ENCODE assay signal across 9 mouse cellular contexts in genomic region chr11:116104006-116104646, GRCm38 (mm10). TPM values are rescaled to one million over a fixed set of nuclear protein-coding genes. Genes with fewer than 3 reads are reported as not detected.
DNase-seq lines count a peak whose midpoint lies in the region; ATAC-seq and TF ChIP-seq lines count a peak whose summit lies in the region.
"Had no signal": no experiment of that assay in that cellular context is flagged by ENCODE, and none has a peak within 500 bp of the region (broad histone marks: within the 10 kb centered on the region; RNA-seq: fewer than 3 reads in every experiment).

No protein-coding gene starts in this region.

- no peaks in the 10 kb centered on the region for H3K36me3 ChIP-seq in ES-Bruce4 (ENCODE audit: control insufficient read depth, insufficient read depth, low read length, poor library complexity, severe bottlenecking)
- no peaks in the 10 kb centered on the region for H3K36me3 ChIP-seq in intestine, embryonic 15.5 days
- H3K36me3 ChIP-seq in liver, embryonic 16.5 days (ENCODE audit: control insufficient read depth, insufficient read depth), result no peaks in the 10 kb centered on the region
- no peaks in the 10 kb centered on the region; the same call in 1 of the 2 replicates for H3K36me3 ChIP-seq in stomach, embryonic 15.5 days

- DNase-seq in adrenal gland, adult 8-10 months, result peak; percentile 76
- peak; percentile 87 for DNase-seq in gastrocnemius, postnatal 25 days
- DNase-seq in B cell, adult 2 months, result no peak

- ATAC-seq in intestine, embryonic 15.5 days, result peak; percentile 60
- ATAC-seq in liver, embryonic 16.5 days (ENCODE audit: low read depth), result peak; percentile 69
- ATAC-seq in stomach, embryonic 15.5 days (ENCODE audit: insufficient read depth, low FRiP score, low read depth), result peak; percentile 78
- ATAC-seq in monocyte, adult 5-6 weeks (replicated peaks; ENCODE audit: insufficient number of reproducible peaks, low FRiP score, low TSS enrichment, poor library complexity, severe bottlenecking), result no peak

- 41% methylated on average over 14 of the region's 14 CpGs for WGBS in intestine, embryonic 15.5 days
- WGBS in liver, embryonic 16.5 days (ENCODE audit: insufficient replicate concordance), result 29% methylated on average over 14 of the region's 14 CpGs
- WGBS in stomach, embryonic 15.5 days, result 31% methylated on average over 14 of the region's 14 CpGs

- TF ChIP-seq CTCF in ES-Bruce4 (IDR thresholded peaks at IDR 0.05; ENCODE audit: low read depth, low read length), result no peak

- no peak overlapping the region for H3K9ac ChIP-seq in ES-Bruce4 (ENCODE audit: low read depth, poor library complexity, severe bottlenecking)
- H3K9ac ChIP-seq in intestine, embryonic 15.5 days, result 0 out of 2 replicates have a peak overlapping the region, but pooled peaks have one; percentile 23
- H3K9ac ChIP-seq in liver, embryonic 16.5 days (ENCODE audit: low read depth, low read length), result no peak overlapping the region
- no peak overlapping the region for H3K9ac ChIP-seq in stomach, embryonic 15.5 days

- peak; percentile 82 for TF ChIP-seq EP300 in ES-Bruce4 (IDR thresholded peaks at IDR 0.05; ENCODE audit: insufficient read depth, low read depth, low read length)

- H3K9me3 ChIP-seq in ES-Bruce4 (replicated peaks; ENCODE audit: control insufficient read depth, insufficient read depth, low read length, poor library complexity, severe bottlenecking), result no peaks in the 10 kb centered on the region
- H3K9me3 ChIP-seq in intestine, embryonic 15.5 days, result no peaks in the 10 kb centered on the region
- no peaks in the 10 kb centered on the region for H3K9me3 ChIP-seq in liver, embryonic 16.5 days (replicated peaks; ENCODE audit: control insufficient read depth, low read length)
- H3K9me3 ChIP-seq in stomach, embryonic 15.5 days, result no peaks in the 10 kb centered on the region

- no peak overlapping the region for H3K4me3 ChIP-seq in ES-Bruce4 (ENCODE audit: low read depth, low read length)
- H3K4me3 ChIP-seq in intestine, embryonic 15.5 days (replicated peaks), result no peak overlapping the region
- no peak overlapping the region for H3K4me3 ChIP-seq in liver, embryonic 16.5 days (ENCODE audit: low read depth, low read length)
- H3K4me3 ChIP-seq in stomach, embryonic 15.5 days (replicated peaks), result no peak overlapping the region
- H3K4me3 ChIP-seq: erythroblast, embryonic 14.5 days had no signal

- no peak for TF ChIP-seq POLR2A in ES-Bruce4 (IDR thresholded peaks at IDR 0.05; ENCODE audit: insufficient read depth, low read length)

- peak overlapping the region; percentile 29 for H3K27ac ChIP-seq in ES-Bruce4 (ENCODE audit: insufficient read depth, low read length)
- H3K27ac ChIP-seq in intestine, embryonic 15.5 days, result peak overlapping the region; percentile 66
- H3K27ac ChIP-seq in liver, embryonic 16.5 days (ENCODE audit: low read length), result peak overlapping the region; percentile 71
- H3K27ac ChIP-seq in stomach, embryonic 15.5 days, result peak overlapping the region; percentile 95

- H3K27me3 ChIP-seq in ES-Bruce4 (ENCODE audit: control insufficient read depth, insufficient read depth, low read length, poor library complexity, severe bottlenecking), result 0 out of 2 replicates have a peak, but pooled peaks cover 2% of the 10 kb centered on the region
- peaks cover 22% of the 10 kb centered on the region for H3K27me3 ChIP-seq in intestine, embryonic 15.5 days (replicated peaks)
- peaks cover 21% of the 10 kb centered on the region for H3K27me3 ChIP-seq in liver, embryonic 16.5 days (ENCODE audit: control insufficient read depth, insufficient read depth, low read depth, low read length)
- H3K27me3 ChIP-seq in stomach, embryonic 15.5 days (replicated peaks), result peaks cover 18% of the 10 kb centered on the region

- 0 out of 2 replicates have a peak overlapping the region, but pooled peaks have one; percentile 27 for H3K4me2 ChIP-seq in intestine, embryonic 15.5 days (replicated peaks)
- no peak overlapping the region for H3K4me2 ChIP-seq in liver, embryonic 16.5 days (ENCODE audit: low read depth, low read length)
- peak overlapping the region; percentile 33 for H3K4me2 ChIP-seq in stomach, embryonic 15.5 days

- H3K4me1 ChIP-seq in ES-Bruce4 (ENCODE audit: control insufficient read depth, insufficient read depth, low read length), result peaks cover 16% of the 10 kb centered on the region
- H3K4me1 ChIP-seq in intestine, embryonic 15.5 days (replicated peaks), result peaks cover 85% of the 10 kb centered on the region
- peaks cover 71% of the 10 kb centered on the region for H3K4me1 ChIP-seq in liver, embryonic 16.5 days (ENCODE audit: control insufficient read depth, low read depth, low read length)
- H3K4me1 ChIP-seq in stomach, embryonic 15.5 days, result peaks cover 87% of the 10 kb centered on the region

RNA-seq across cellular contexts. Expression of gene Wbp2, which starts 17.3 kb away (rescaled TPM):
- 179 and 198 TPM in 2 replicates for polyA plus RNA-seq in ES-Bruce4 (2011; ENCODE audit: insufficient read depth, insufficient read length, low read depth, missing spikeins)
- total RNA-seq in adrenal gland, adult 8-10 months (2022), result 100 to 1,000 TPM; 194 to 199 (median 196) TPM
- 10 to 100 TPM; 58.1 to 64.4 TPM for total RNA-seq in gastrocnemius, postnatal 25 days (2021)
- 93.5 and 98.1 TPM in 2 replicates for polyA plus RNA-seq in intestine, embryonic 15.5 days (2015; fragmentation: Nextera tagmentation; extraction: Ambion mirVana)
- polyA plus RNA-seq in liver, embryonic 16.5 days (2015; fragmentation: Nextera tagmentation; extraction: Ambion mirVana), result 85.2 and 110 TPM in 2 replicates
- 70.4 and 77.6 TPM in 2 replicates for polyA plus RNA-seq in stomach, embryonic 15.5 days (2015; fragmentation: Nextera tagmentation; extraction: Ambion mirVana)
- 59.0 to 73.8 TPM (median 62.7 TPM) in 3 replicates for total RNA-seq in monocyte, adult 5-6 weeks (2017)

RNA-seq across cellular contexts. Expression of gene Trim47, which starts 22.9 kb away (rescaled TPM):
- 3.9 and 7.1 TPM in 2 replicates for polyA plus RNA-seq in ES-Bruce4 (2011; ENCODE audit: insufficient read depth, insufficient read length, low read depth, missing spikeins)
- total RNA-seq in adrenal gland, adult 8-10 months (2022), result 10 to 100 TPM; 11.1 to 20.4 (median 16.4) TPM
- total RNA-seq in gastrocnemius, postnatal 25 days (2021), result 10 to 100 TPM in 1 of 2 experiments, 1 to 10 TPM in 1; 7.9 to 14.5 TPM
- 18.0 and 20.9 TPM in 2 replicates for polyA plus RNA-seq in intestine, embryonic 15.5 days (2015; fragmentation: Nextera tagmentation; extraction: Ambion mirVana)
- polyA plus RNA-seq in liver, embryonic 16.5 days (2015; fragmentation: Nextera tagmentation; extraction: Ambion mirVana), result 5.1 and 6.2 TPM in 2 replicates
- 27.6 and 30.9 TPM in 2 replicates for polyA plus RNA-seq in stomach, embryonic 15.5 days (2015; fragmentation: Nextera tagmentation; extraction: Ambion mirVana)
- total RNA-seq in monocyte, adult 5-6 weeks (2017), result not detected in 3 replicates

RNA-seq across cellular contexts. Expression of gene Unc13d, which starts 26.4 kb away (rescaled TPM):
- polyA plus RNA-seq in ES-Bruce4 (2011; ENCODE audit: insufficient read depth, insufficient read length, low read depth, missing spikeins), result 4.7 and 5.7 TPM in 2 replicates
- total RNA-seq in adrenal gland, adult 8-10 months (2022), result 1 to 10 TPM in 3 of 4 experiments, under 1 TPM in 1; 0.75 to 1.6 (median 1.4) TPM
- total RNA-seq in gastrocnemius, postnatal 25 days (2021), result under 1 TPM; 0.16 to 0.38 TPM
- 4.2 and 5.2 TPM in 2 replicates for polyA plus RNA-seq in intestine, embryonic 15.5 days (2015; fragmentation: Nextera tagmentation; extraction: Ambion mirVana)
- 17.8 and 20.4 TPM in 2 replicates for polyA plus RNA-seq in liver, embryonic 16.5 days (2015; fragmentation: Nextera tagmentation; extraction: Ambion mirVana)
- 6.5 and 8.0 TPM in 2 replicates for polyA plus RNA-seq in stomach, embryonic 15.5 days (2015; fragmentation: Nextera tagmentation; extraction: Ambion mirVana)
- 27.7 to 53.1 TPM (median 29.1 TPM) in 3 replicates for total RNA-seq in monocyte, adult 5-6 weeks (2017)

RNA-seq across cellular contexts. Expression of gene Trim65, which starts 26.8 kb away (rescaled TPM):
- polyA plus RNA-seq in ES-Bruce4 (2011; ENCODE audit: insufficient read depth, insufficient read length, low read depth, missing spikeins), result 0.78 and 1.2 TPM in 2 replicates
- 10 to 100 TPM in 3 of 4 experiments, 1 to 10 TPM in 1; 9.6 to 13.7 (median 13.1) TPM for total RNA-seq in adrenal gland, adult 8-10 months (2022)
- total RNA-seq in gastrocnemius, postnatal 25 days (2021), result 1 to 10 TPM; 5.1 to 5.4 TPM
- 6.4 and 7.1 TPM in 2 replicates for polyA plus RNA-seq in intestine, embryonic 15.5 days (2015; fragmentation: Nextera tagmentation; extraction: Ambion mirVana)
- 1.2 and 1.5 TPM in 2 replicates for polyA plus RNA-seq in liver, embryonic 16.5 days (2015; fragmentation: Nextera tagmentation; extraction: Ambion mirVana)
- polyA plus RNA-seq in stomach, embryonic 15.5 days (2015; fragmentation: Nextera tagmentation; extraction: Ambion mirVana), result 5.7 and 6.5 TPM in 2 replicates
- total RNA-seq in monocyte, adult 5-6 weeks (2017), result 13.9 to 23.1 TPM (median 20.1 TPM) in 3 replicates

RNA-seq across cellular contexts. Expression of gene Mrpl38, which starts 34.5 kb away (rescaled TPM):
- 69.3 and 71.6 TPM in 2 replicates for polyA plus RNA-seq in ES-Bruce4 (2011; ENCODE audit: insufficient read depth, insufficient read length, low read depth, missing spikeins)
- total RNA-seq in adrenal gland, adult 8-10 months (2022), result 100 to 1,000 TPM in 3 of 4 experiments, 10 to 100 TPM in 1; 97.5 to 112 (median 107) TPM
- 10 to 100 TPM; 48.7 to 50.8 TPM for total RNA-seq in gastrocnemius, postnatal 25 days (2021)
- polyA plus RNA-seq in intestine, embryonic 15.5 days (2015; fragmentation: Nextera tagmentation; extraction: Ambion mirVana), result 107 and 109 TPM in 2 replicates
- 44.4 and 44.7 TPM in 2 replicates for polyA plus RNA-seq in liver, embryonic 16.5 days (2015; fragmentation: Nextera tagmentation; extraction: Ambion mirVana)
- polyA plus RNA-seq in stomach, embryonic 15.5 days (2015; fragmentation: Nextera tagmentation; extraction: Ambion mirVana), result 94.8 and 102 TPM in 2 replicates
- 10.7 to 28.4 TPM (median 15.3 TPM) in 3 replicates for total RNA-seq in monocyte, adult 5-6 weeks (2017)

Comparison
In these comparisons a context has a peak if more than half of its experiments do, and no peak if none do; other contexts are left out.
1. H3K27ac ChIP-seq: peak in every context shown above with its lines; median percentile 95 in stomach, embryonic 15.5 days; 71 in liver, embryonic 16.5 days; 66 in intestine, embryonic 15.5 days; 29 in ES-Bruce4.
2. DNase-seq: peak in adrenal gland, adult 8-10 months (single experiment) and gastrocnemius, postnatal 25 days (single experiment); none in B cell, adult 2 months (0 of 2).